Mouse (Mus musculus) kidney, postnatal 25 days (tissue): ENCODE measurements at regions not wholly inside any gene's neighbourhood (a gene's known extent, or its start where the extent isn't known, plus 50 kb on each side); places are given as distances from the start of the nearest gene placed in this dataset.
A peak's percentile ranks its signal among the peaks of the same experiment; 100 is the strongest.

ENCODE experiments used
- DNase-seq, 2 experiments: peaks; one replicate each; pipeline ENCODE4 v3.0.0; 2021; ENCODE audit warnings: mixed read lengths in 2 of 2

- no peak for DNase-seq
Measured at GRCm38 (mm10) chr9:61268162-61268561, 104.0 kb upstream of the Tle3 start.

GRCm38 (mm10) chr9:61268681-61269080, 103.5 kb upstream of the Tle3 start:
- DNase-seq = no peak

GRCm38 (mm10) chr9:61269151-61269870, 102.9 kb upstream of the Tle3 start:
- no peak for DNase-seq

GRCm38 (mm10) chr9:61271243-61271642, 100.9 kb upstream of the Tle3 start:
- no peak for DNase-seq

- no peak for DNase-seq
Measured at GRCm38 (mm10) chr9:61271769-61272352, 100.3 kb upstream of the Tle3 start.

- no peak for DNase-seq
Measured at GRCm38 (mm10) chr9:61274020-61274419, 98.1 kb upstream of the Tle3 start.

GRCm38 (mm10) chr9:61277369-61278215, 94.6 kb upstream of the Tle3 start:
- peak; percentile 54 to 61 for DNase-seq

- DNase-seq = no peak
Measured at GRCm38 (mm10) chr9:61278216-61278758, 93.9 kb upstream of the Tle3 start.

GRCm38 (mm10) chr9:61279044-61279543, 93.1 kb upstream of the Tle3 start:
- DNase-seq = no peak

GRCm38 (mm10) chr9:61280856-61281582, 91.1 kb upstream of the Tle3 start:
- no peak for DNase-seq

- no peak for DNase-seq
Measured at GRCm38 (mm10) chr9:61283311-61283710, 88.9 kb upstream of the Tle3 start.

- DNase-seq = peak; percentile 77 to 91
Measured at GRCm38 (mm10) chr9:61284201-61285021, 87.8 kb upstream of the Tle3 start.

- no peak for DNase-seq
Measured at GRCm38 (mm10) chr9:61286561-61286960, 85.6 kb upstream of the Tle3 start.

GRCm38 (mm10) chr9:61289117-61289516, 83.0 kb upstream of the Tle3 start:
- DNase-seq = no peak

GRCm38 (mm10) chr9:61289713-61290112, 82.5 kb upstream of the Tle3 start:
- peak; percentile 77 to 93 for DNase-seq

- no peak for DNase-seq
Measured at GRCm38 (mm10) chr9:61291646-61292045, 80.5 kb upstream of the Tle3 start.

GRCm38 (mm10) chr9:61292501-61292900, 79.7 kb upstream of the Tle3 start:
- no peak for DNase-seq

- peak in 1 of 2 experiments; percentile 55 for DNase-seq
Measured at GRCm38 (mm10) chr9:61293223-61293985, 78.8 kb upstream of the Tle3 start.

- DNase-seq = peak in 1 of 2 experiments; percentile 72
Measured at GRCm38 (mm10) chr9:61295001-61295400, 77.2 kb upstream of the Tle3 start.

- peak; percentile 55 to 73 for DNase-seq
Measured at GRCm38 (mm10) chr9:61296311-61296947, 75.7 kb upstream of the Tle3 start.
